Mouse (Mus musculus): Measurements from ENCODE around the gene Rbbp7.

Rbbp7 gene

DNA sequence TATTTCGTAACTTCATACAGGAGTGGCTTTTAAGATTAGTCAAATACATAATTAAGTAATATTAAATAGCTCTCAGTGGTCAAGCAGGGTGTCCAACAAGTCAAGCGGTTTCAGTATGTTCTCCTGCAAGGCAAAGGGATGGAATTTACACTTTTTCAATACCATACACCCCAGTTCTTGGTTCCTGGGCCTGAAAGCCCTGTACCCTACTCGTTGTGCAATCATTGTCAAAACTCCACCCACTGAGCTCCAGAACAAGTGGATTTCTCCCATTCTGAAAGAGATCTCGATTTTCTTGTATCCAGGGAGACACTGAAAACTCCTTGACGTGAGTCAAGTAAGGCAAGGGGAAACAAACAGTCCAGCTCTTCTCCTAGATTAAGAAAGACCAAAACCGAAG is 67.8 kb downstream of the Rbbp7 start:
- no peak for DNase-seq (ENCODE audit: low read depth, low spot score)

All from retina, adult 2 months (tissue).